Mouse (Mus musculus): ENCODE data around the gene Tmem262.

- no peak for TF ChIP-seq CTCF (IDR thresholded peaks at IDR 0.05; ENCODE audit: borderline replicate concordance, extremely low read depth, insufficient read depth, insufficient read length)
- no peak for TF ChIP-seq POLR2A (IDR thresholded peaks at IDR 0.05; ENCODE audit: borderline replicate concordance, extremely low read depth, insufficient read depth, insufficient read length, poor library complexity, severe bottlenecking)
Observed at GRCm38 (mm10) chr19:6076564-6077393, 3.1 kb upstream of the Tmem262 start, which contains the start of gene Vps51.
